Mouse (Mus musculus) B cell, adult 67 days (primary cell): ENCODE measurements around the gene Gm14781. TPM values are rescaled to one million over a fixed set of nuclear protein-coding genes. Genes with fewer than 3 reads are reported as not detected.

Experiments used
- total RNA-seq, 2 experiments: library from RNA; stranded (reverse); gene quantifications; 4 replicates each; pipeline ENCODE4 v1.2.4; 2023

Gene Gm14781
- not detected for total RNA-seq

DNA sequence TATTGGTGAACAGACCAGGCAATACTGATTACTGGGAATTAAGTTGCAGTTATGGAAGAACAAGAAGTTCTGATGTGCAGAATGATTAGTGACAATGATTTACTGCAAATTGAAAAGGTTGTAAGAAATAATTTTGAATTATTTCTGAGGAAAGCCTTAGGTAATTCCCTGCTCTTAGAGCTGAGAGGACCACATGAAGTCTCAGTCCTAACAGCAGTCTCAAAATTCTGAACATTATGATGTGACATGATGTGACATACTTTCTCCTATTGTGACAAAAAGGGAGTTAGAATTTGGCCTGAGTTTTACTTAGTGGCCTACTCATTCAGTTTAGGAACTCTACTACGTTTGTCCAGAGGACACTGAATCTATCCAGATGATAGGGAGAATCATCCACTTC, at the start of gene Gm14781:
TSS of gene Gm14781 (plus strand) at position 301 of the 400 bp plus-strand sequence.

Other genes starting within 250 kb of the Gm14781 start
- gene Gm5072, start 239.7 kb upstream of the Gm14781 start, total RNA-seq = not detected
- gene Gm8914, start 152.1 kb upstream of the Gm14781 start, total RNA-seq = not detected
- not detected for gene 1700084M14Rik, start 56.3 kb upstream of the Gm14781 start, total RNA-seq
- not detected for gene Mageb5, start 150.8 kb downstream of the Gm14781 start, total RNA-seq